Mouse (Mus musculus): ENCODE measurements at regions not wholly inside any gene's neighbourhood (a gene's known extent, or its start where the extent isn't known, plus 50 kb on each side); places are given as distances from the start of the nearest gene placed in this dataset.

- TF ChIP-seq CTCF (IDR thresholded peaks at IDR 0.05; ENCODE audit: low read depth) (no peak), EP300 (IDR thresholded peaks at IDR 0.05; ENCODE audit: low read depth) (no peak)
Observed at GRCm38 (mm10) chr12:77991627-77992026, 202.4 kb upstream of the Gm6657 start.

Data from heart, postnatal 0 days (tissue).